Mouse (Mus musculus): ENCODE measurements around the gene Tatdn3.
A peak's percentile ranks its signal among the peaks of the same experiment; 100 is the strongest.

The Tatdn3 gene

DNA sequence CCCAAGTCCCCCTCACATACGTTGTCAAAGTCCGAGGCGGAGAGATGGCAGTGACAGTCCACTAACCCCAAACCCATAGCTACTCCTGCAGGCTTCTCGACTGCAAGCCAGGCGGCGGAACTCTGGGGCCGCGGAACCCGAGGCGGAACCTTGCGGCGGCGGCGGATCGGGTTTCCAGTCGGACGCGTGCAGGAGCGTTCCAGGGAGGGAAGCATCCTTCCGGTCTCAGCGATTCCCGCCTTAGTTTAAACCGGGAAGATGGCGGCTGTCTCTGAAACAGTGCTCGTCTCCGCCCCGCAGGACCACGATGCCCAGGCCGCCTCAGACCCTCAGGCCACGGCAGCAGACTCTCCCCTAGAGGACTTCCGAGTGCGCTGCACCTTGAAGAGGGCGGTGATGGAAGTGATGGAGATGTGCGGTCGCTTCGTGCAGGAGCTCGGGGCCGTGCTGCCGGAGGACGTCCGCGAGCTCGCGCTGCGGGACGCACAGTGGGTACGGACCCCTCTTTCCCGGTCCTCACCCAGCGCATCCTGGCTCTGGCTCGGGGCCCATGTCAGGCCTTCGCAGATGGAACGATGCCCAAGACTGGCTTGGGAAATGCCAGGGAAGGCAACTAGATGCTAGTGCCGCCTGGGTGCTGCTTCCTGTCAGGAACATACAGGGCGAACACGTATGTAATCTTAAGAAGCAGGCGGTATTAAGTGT, at the start of gene Tatdn3, which contains the start of gene Nsl1:
Gene Tatdn3, minus strand, starts transcription at position 152 of the 705 bp plus-strand sequence.
Gene Nsl1, plus strand, starts transcription at position 232 of the 705 bp plus-strand sequence.
- DNase-seq (ENCODE audit: extremely low spot score, low read depth, low spot score), result peak; percentile 61

DNA sequence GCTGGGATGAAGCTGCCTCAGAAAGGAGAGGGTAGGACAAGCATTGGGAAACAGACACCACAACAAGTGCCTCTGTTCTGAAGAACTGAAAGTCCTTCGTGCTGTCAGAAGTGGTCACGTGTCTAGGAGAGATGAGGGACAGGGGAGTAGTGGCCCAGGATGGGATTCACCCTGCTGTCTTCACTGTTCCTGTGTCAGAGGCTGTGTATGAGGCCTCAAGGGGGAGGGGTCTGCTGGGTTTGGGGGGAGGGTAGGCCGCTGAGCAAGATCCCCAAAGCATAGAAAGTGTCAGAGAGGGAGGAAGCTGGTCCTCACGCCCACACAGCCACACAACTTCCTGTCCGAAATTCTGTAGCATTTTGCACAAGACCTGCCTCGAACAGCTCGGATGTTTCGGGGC, 48.4 kb upstream of the Tatdn3 start:
- DNase-seq (ENCODE audit: extremely low spot score, low read depth, low spot score), result no peak

DNA sequence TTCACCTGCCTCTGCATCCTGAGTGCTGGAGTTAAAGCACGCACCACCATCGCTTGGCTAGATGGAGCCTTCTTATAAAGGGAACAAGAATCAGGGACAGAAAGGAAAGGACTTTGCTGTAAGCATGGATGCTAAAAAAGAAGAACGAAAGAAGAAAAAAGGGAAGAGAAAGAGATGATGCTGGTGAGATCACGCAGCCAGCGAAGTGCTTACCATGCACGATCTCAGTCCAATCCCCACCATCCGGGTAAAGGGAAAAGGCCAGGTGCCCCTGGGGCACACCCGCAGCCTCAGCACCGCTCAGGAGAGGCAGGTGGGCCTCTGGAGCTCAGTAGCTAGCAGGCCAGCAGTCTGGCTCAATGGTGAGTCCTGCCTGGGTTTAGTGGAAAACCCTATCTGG, 47.2 kb upstream of the Tatdn3 start:
- no peak for DNase-seq (ENCODE audit: extremely low spot score, low read depth, low spot score)

DNA sequence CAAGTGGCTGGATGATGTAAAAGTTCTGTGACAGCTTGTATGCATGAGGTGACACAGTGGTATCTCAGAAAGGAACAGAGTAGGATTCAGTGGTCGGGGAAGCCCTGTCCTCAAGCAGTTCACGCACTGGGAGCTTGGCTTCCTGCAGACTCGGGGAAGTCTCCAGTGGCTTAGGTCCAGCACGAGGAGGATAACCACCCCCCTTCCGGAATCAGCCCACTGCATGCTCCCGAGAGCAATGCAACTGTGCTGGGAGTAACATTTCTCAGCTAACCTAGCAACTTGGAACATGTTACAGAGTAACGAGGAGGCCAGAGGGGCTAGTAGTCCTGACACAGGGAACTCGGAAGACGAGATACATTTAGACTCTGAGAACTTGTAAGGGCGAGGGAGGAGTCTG, 44.6 kb upstream of the Tatdn3 start:
- DNase-seq (ENCODE audit: extremely low spot score, low read depth, low spot score), result no peak

DNA sequence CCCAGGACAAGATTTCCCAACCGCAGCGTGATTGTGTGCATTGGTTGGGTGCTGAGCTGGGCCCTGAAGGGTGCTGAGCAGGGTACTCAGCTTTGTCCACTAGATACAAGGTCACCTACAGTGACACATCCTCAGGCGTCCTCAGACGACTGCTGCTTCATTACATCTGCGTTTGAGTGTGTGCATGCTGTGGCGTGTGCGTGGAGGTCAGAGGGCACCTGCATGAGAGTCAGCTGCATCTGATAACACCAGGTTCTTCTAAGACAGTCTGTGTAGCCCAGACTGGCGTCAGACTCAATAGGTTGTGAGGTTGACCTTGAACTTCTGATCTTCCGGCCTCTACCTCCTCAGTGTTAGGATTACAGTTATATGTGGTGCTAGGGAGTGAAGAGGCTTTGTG, 42.5 kb upstream of the Tatdn3 start:
- DNase-seq (ENCODE audit: extremely low spot score, low read depth, low spot score), result no peak

DNA sequence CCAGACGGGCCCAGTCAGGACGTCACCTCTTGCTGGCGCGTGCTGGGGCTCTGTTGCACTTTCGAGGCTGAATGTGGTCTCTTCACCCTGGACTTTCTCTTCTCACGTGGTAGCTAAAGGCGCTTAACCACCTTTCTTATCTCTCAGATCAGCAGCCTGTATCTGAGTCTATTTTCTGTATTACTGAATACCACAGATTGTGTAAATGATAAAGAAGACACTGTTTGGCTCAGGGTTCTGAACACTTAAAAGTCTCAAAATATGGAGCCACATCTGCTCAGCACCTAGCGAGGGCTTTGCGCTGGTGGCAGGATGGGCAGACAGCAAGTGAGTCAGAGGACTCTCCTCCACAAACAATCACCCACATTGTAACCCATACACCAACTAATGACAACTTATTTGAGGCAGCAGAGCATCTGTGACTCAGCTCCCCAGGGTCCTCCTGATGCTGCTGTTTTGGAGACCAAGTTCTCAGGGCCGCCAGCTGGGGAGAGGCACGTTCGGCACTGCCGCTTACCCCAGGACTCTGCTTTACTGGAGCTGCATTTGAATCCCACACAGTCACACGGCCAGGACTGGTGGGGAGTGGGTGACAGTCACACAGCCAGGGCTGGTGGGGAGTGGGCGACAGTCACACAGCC, 40.1 kb upstream of the Tatdn3 start:
- DNase-seq (ENCODE audit: extremely low spot score, low read depth, low spot score), result no peak

DNA sequence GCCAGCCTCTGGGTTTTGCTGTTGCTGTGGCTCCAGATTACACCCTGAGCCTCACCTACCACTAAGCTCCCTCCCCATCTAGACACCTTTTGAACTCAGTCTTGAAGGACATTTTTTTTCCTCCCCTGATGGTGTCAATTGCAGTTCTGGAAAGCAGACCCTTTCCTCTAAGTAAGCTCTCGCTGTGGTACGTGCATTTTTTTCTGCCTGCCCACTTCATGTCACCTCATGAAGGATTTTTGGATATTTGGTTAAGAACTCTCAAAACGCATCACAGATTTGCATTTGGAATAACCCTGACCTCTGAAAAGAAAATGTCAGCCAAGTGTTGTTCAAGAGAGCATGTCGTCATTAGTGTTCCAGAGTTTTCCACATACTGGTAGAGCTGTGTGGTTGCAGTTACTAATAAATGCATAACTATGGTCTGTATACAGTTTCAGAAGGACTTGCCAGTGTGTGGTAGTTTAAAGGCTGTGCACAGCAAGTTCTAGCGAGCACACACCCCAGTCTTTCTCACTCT, 37.1 kb upstream of the Tatdn3 start:
- DNase-seq (ENCODE audit: extremely low spot score, low read depth, low spot score), result no peak

DNA sequence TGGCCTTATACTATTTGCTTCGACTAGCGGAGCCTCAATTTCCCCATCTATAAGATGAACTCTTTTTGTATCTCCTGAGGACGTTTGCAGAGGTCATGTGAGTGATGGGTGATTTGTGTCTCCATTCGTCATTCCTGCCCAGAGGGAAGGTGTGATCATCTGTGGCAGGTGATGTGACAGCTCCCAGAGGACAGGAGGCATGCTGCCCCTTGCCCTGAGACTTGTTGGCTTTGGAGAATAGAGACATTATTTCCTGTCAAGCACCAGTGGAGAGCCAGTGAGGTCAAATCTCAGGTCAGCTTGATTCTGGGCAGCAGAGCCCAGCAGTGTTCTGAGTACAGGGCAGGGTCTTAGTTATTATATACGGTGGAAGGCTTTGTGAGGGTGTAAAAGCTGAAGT, 36.4 kb upstream of the Tatdn3 start:
- no peak for DNase-seq (ENCODE audit: extremely low spot score, low read depth, low spot score)

DNA sequence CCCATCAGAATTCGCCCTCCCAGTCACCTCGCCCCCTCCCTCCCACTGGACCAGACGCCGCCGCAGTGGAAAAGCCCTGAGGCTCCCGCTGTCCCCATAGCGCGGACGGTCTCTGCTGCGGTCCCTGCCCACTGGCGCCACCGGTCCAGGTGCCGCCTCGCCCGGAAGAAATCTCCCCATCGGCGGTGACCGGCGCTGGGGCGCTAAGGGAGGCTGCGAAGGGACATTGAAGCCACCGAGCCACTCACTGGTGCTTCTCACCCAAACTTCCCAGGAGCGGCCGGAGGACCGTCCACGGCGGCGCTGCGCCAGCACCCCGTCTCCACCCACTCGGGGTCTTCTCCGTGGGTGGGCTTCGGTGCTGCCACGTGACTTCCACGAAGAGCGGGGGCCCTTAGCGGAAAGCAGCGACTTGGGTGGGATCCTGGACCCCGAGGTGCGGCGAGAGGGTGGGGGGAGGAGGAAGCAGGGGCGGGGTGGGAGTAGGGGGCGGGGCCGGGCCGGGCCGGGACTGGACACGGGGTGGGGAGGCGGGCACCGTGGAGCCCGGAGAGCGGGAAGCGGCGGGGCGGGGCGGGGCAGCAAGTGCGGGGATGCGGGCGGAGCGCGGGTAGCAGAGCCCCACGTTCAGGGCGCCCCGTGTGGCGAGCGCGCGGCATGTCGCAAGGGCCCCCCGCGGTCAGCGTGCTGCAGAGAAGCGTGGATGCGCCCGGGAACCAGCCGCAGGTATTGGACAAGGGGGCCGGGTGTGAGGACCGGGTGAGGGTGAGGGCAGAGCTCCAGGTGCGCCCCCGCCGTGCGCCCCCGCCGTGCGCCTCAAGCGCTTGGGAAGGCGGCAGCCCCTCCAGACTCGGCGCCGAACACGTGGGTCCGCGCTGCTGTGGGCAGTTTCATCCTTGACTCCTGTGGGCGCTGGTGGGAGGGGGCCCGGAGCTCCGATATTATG, 35.3 kb upstream of the Tatdn3 start, which contains the start of gene Batf3:
Gene Batf3, plus strand, starts transcription at position 46 of the 946 bp plus-strand sequence.
- no peak for DNase-seq (ENCODE audit: extremely low spot score, low read depth, low spot score)

DNA sequence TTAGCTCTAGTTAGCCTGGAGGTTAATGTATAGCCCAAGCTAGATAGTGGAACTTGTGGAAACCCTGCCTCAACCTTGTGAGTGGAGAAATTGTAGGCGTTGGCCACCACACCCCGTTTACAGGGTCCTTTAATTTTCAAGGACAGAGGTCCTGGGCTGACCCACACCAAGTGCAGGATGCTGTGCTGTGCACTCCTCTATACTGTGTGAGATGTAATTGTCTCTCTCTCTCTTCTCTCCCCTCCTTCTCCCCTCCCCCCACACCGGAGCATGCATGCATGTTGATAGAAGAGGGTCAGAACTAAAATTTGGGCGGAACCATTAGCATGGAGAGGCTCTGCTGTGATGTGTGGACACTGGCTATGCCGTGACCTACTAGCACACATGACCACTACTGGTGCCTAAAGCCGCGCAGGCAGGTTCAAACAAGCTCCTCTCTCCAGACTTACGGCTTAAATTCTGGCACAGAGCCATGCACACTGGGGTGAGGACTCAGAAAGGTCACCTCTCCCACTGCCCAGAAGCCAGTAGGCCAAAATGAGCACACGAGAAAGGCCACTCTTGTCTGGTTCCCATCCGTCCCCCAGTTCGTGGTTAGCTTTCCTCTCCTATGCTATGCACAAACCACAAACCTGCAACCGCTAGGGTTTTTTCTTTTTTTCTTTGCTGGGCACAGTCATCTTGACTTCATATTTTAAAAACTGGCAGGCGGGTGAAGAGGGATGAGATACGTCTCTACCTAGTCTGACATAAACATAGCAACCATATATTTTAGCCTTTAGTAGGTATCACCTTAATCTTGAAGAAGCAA, 34.3 kb upstream of the Tatdn3 start:
- DNase-seq (ENCODE audit: extremely low spot score, low read depth, low spot score), result no peak

DNA sequence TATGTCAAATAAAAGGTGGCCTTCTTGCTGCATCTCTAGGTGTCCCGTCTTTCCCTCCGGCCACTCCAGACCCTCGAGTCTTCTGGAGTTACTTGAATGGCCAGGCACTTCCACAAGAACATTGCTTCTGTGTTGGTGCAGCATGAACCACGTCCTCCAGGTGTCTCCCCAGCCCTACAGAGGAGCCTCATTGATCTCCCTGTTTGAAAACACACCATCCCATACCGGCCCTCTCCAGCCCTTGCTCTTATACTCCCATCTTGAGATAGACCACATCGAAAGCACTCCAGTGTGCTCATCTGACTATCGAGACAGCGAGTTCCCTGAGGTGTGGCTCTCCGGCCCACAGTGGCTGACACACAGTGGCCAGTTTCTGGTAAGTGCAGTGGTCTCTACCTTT, 32.3 kb upstream of the Tatdn3 start:
- no peak for DNase-seq (ENCODE audit: extremely low spot score, low read depth, low spot score)

DNA sequence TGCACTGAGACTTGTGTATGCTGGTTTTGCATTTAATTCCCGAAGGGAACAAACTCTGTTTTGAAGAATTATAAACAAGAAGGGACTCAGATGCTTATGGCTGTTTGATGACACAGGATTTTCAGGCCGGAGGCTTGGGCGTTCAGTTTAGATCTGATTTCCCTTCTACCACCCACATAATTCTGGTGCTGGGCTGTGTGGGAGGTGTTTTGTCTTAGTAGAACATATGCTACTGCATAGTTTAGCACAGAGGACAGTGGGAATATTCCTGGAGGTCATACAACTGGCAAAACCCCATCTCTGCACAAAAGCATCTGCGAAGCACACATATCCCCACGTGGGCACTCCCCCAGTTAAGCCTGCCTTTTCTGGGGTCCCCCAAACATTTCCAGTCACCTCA, 30.8 kb upstream of the Tatdn3 start:
- no peak for DNase-seq (ENCODE audit: extremely low spot score, low read depth, low spot score)

DNA sequence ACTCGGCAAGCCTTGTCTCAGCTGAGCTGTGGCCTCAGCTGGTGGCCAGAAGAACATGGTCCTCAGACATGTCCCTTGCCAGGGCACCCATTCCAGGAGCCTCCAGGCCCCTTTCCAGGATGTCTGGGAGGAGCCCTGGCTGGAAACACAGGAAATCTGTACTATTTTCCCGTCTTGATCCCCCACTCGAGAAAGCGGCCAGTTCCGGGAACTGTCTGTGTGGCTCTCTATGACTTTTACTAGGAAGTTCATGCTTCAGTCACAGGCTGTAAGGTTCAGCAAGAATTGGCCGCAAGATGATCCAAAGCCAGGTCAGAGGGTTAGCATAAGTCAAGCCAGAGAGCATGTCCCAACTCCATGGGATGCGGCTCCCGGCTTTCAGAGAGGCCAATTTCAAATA, 29.3 kb upstream of the Tatdn3 start:
- DNase-seq (ENCODE audit: extremely low spot score, low read depth, low spot score), result no peak

DNA sequence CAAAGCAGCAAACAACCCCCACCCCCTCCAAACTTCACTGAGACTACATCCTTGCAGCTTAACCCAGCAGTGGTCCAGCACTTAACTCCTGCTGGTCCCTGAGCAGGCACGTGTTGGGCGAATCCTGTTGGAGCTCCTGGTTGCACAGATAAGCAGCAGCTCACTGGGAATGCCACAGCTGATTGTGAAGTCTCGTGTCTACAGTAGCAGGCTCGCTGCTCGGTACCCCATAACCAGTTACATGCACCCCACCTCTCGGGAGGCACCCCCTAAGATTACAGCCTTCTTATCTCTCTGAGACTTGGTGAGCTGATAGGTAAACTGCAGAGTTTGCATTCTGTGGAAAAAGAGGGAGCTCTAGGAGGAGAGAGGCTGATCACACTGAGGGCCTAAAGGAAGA, 26.6 kb upstream of the Tatdn3 start:
- DNase-seq (ENCODE audit: extremely low spot score, low read depth, low spot score), result no peak

DNA sequence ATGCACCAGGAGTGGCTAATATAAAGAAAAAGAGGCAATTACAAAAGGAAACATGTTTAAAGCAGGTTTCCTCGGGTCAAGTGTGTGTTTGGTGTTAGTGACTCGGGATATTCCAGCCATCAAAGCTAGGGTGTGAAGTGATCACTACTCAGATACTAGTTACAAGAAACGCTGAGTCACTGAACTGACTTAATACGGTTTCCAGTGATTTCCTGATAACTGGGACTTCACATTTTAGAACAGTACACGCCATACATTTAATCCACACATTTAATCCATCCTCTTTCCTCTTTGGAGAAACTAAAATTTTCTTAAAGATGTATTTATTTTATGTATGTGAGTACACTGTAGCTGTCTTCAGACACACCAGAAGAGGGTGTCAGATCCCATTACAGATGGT, 25.2 kb upstream of the Tatdn3 start:
- DNase-seq (ENCODE audit: extremely low spot score, low read depth, low spot score), result no peak

DNA sequence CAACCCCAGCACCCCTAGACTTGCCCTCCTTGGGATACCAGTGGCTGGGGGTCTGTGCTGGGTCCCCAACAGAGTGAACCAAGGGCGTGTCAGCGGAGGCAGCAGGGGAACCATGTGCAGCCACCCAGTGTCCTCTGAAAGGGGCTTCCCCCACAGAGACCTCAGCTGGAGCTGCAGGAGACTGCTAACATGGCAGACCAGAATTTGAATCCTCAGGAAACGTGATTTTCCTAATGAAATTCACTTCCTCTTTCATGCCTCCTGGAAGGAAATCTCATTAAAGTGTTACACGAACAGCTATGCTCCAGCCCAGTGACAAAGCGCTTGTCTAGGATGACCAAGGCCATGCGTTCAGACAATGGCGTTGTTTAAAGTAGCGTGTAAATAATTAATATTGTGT, 24.2 kb upstream of the Tatdn3 start:
- DNase-seq (ENCODE audit: extremely low spot score, low read depth, low spot score), result no peak

DNA sequence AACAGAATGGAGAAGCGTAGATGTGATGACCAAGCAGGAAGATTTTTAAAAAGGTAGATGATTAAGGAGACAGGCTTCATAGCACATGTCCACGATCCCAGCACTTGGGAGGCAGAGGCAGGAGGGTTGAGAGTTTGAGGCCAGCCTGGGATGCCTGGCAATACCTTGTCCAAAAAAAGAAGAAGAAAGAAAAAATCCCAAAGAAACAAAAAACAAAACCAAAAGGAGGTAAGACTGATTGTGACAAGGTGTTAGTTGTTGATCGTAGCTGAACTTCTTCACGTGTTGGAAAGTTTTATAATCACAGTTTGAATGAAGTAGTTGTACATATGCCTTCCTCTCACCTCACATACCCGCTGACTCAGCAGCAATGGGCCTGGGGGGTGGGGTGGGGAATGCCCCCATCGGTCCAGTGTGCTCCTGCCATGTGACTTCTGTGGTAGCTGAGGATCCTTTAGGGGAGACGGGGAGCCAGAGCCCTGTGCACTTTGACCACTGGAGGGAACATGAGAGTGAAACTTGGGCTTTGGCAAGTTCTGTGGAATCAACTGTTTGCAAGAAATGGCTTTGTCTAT, 23.7 kb upstream of the Tatdn3 start:
- no peak for DNase-seq (ENCODE audit: extremely low spot score, low read depth, low spot score)

DNA sequence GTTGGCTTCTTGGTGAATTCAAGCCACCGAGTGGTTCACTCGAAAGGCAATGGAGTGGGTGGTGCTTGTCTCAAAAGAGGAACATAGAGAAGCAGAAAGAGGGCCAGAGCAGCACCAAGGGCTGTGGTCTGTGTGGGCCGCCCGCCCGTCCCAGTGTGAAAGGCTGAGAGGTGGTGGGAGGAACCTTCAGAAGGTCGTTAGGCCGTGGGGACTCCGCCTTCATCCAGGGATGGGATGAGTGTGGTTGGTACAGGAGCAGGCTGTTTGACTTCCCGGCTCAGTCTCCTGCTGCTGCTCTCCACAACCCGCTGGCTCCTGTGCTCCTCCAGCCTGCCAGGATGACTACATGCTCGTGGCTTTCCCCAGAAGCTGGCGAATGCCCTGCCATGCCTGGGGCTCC, 22.9 kb upstream of the Tatdn3 start:
- DNase-seq (ENCODE audit: extremely low spot score, low read depth, low spot score), result no peak

DNA sequence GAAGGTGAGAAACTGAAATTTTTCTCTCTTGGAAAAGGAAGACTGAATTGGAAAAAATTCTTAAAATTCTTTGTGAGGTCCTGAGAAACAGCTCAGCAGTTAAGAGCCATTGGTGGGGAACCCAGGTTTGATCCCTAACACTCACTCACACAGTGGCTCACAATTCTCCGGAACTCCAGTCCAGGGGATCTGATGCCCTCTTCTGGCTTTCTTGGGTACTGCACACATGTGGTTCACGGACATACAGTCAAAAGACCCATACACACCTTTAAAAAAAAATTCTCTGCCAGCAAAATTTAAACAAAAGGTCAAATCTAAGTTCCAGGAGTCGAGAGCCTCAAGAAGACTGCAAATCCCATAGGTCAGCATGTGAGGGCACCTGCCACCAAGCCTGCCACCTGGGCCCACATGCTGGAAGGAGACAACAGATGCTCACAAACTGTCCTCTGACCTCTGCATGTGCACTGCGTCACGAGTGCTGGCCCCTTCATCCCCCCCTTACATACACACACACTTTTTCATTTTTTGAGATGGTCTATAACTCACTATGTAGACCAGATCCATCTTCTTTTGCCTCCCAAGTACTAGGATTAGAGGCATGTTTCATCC, 22.3 kb upstream of the Tatdn3 start:
- DNase-seq (ENCODE audit: extremely low spot score, low read depth, low spot score), result peak; percentile 39

DNA sequence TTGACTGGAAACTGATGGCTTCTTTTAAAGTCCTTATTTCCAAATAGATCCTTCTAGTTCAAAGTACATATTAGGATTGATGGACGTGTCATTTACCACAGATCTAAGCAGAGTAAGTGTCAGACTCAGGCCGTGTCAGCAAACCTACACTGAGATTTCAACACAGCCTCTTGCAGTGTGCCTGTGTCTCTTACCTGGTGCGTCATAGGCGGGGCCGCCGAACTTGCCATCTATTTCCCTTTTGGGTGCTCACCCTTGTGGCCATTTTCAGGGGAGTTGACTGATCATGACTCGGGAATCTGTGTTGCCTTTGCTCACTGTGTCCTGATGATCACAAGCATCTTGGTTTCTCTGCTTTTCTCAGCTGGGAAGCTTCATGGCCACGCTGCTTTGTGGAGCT, 20.5 kb upstream of the Tatdn3 start:
- DNase-seq (ENCODE audit: extremely low spot score, low read depth, low spot score), result no peak

All from hindlimb bud, embryonic 11.5 days (tissue).